In the genomic region with DNA sequence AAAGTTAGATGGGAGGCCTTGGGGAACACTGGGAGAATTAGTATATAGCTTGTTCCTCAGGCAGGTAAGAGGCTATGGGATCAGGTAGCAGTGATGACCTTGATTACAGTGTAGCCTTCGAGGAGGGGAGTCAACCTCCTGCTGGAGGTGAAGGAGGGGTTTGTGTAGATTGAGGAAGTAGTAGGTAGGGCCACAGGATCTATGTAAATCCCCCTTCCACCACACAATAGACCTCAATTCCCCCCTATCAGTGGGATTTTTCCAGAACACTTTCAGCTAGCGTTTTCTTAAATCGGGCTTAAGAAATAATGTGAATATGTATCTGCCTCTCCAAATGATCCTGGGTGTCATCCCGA, we compare ENCODE assay signal across 8 mouse cellular contexts. TPM values are rescaled to one million over a fixed set of nuclear protein-coding genes. Genes with fewer than 3 reads are reported as not detected.
DNase-seq lines count a peak whose midpoint lies in the region; ATAC-seq and TF ChIP-seq lines count a peak whose summit lies in the region.

No protein-coding gene starts in this region.

- H3K36me3 ChIP-seq in heart, embryonic 12.5 days = peaks cover 27% of the 10 kb centered on the region
- H3K36me3 ChIP-seq in E14TG2a.4 (ENCODE audit: insufficient read depth, low read length) = peaks cover 24% of the 10 kb centered on the region
- H3K36me3 ChIP-seq in forebrain, embryonic 14.5 days (ENCODE audit: control insufficient read depth, insufficient read depth, low read length) = peaks cover 17% of the 10 kb centered on the region
- H3K36me3 ChIP-seq in liver, embryonic 14.5 days (replicated peaks; ENCODE audit: control insufficient read depth, insufficient read depth, low read depth) = peaks cover 14% of the 10 kb centered on the region

- peak overlapping the region; percentile 76 for H3K4me2 ChIP-seq in heart, embryonic 12.5 days
- peak overlapping the region; percentile 52 for H3K4me2 ChIP-seq in forebrain, embryonic 14.5 days (ENCODE audit: low read length)
- peak overlapping the region; percentile 96 for H3K4me2 ChIP-seq in liver, embryonic 14.5 days (ENCODE audit: low read depth)

- WGBS in heart, embryonic 12.5 days = 0% methylated on average over 4 of the region's 4 CpGs
- WGBS in forebrain, embryonic 14.5 days = 0% methylated on average over 4 of the region's 4 CpGs
- 0% methylated on average over 4 of the region's 4 CpGs for WGBS in liver, embryonic 14.5 days (ENCODE audit: insufficient replicate concordance)

- peak overlapping the region; percentile 94 for H3K4me3 ChIP-seq in heart, embryonic 12.5 days
- peak overlapping the region; percentile 78 for H3K4me3 ChIP-seq in E14TG2a.4 (replicated peaks; ENCODE audit: low read length)
- H3K4me3 ChIP-seq in forebrain, embryonic 14.5 days (ENCODE audit: low read depth, low read length) = peak overlapping the region; percentile 87
- H3K4me3 ChIP-seq in liver, embryonic 14.5 days (ENCODE audit: insufficient read depth in 1 of 2, low read depth in 2 of 2, low read length in 2 of 2) = peak overlapping the region; percentile 63 to 67

- H3K9ac ChIP-seq in heart, embryonic 12.5 days = peak overlapping the region; percentile 63
- peak overlapping the region; percentile 59 for H3K9ac ChIP-seq in forebrain, embryonic 14.5 days (ENCODE audit: low read length)
- peak overlapping the region; percentile 76 for H3K9ac ChIP-seq in liver, embryonic 14.5 days (replicated peaks)

- H3K27me3 ChIP-seq in heart, embryonic 12.5 days (replicated peaks) = no peaks in the 10 kb centered on the region
- H3K27me3 ChIP-seq in E14TG2a.4 (ENCODE audit: insufficient read depth, low read length) = no peaks in the 10 kb centered on the region
- H3K27me3 ChIP-seq in forebrain, embryonic 14.5 days (replicated peaks; ENCODE audit: control insufficient read depth, insufficient read depth, low read length) = no peaks in the 10 kb centered on the region
- H3K27me3 ChIP-seq in liver, embryonic 14.5 days (ENCODE audit: control insufficient read depth, insufficient read depth, low read length) = no peaks in the 10 kb centered on the region

- no peak for TF ChIP-seq EP300 in liver, embryonic 14.5 days (IDR thresholded peaks at IDR 0.05; ENCODE audit: low read depth)

- ATAC-seq in heart, embryonic 12.5 days (ENCODE audit: insufficient number of reproducible peaks, low FRiP score) = no peak
- peak; percentile 27 for ATAC-seq in forebrain, embryonic 14.5 days
- ATAC-seq in liver, embryonic 14.5 days (ENCODE audit: insufficient read depth) = no peak

- intact Hi-C loops in left cerebral cortex, postnatal 36 days (cut with DNase I) = loop anchor here (5.0 kb wide), 1 partner anchor 124 kb away; a partner anchor contains a TSS

- no peak for TF ChIP-seq CTCF in E14TG2a.4 (conservative IDR thresholded peaks at IDR 0.05; ENCODE audit: low read length)
- no peak for TF ChIP-seq CTCF in liver, embryonic 14.5 days (IDR thresholded peaks at IDR 0.05; ENCODE audit: low read depth)

- peaks cover 14% of the 10 kb centered on the region for H3K4me1 ChIP-seq in heart, embryonic 12.5 days (replicated peaks)
- peaks cover 55% of the 10 kb centered on the region for H3K4me1 ChIP-seq in E14TG2a.4 (replicated peaks; ENCODE audit: low read depth, low read length)
- peaks cover 7% of the 10 kb centered on the region for H3K4me1 ChIP-seq in forebrain, embryonic 14.5 days (ENCODE audit: control insufficient read depth, insufficient read depth, low read length)
- H3K4me1 ChIP-seq in liver, embryonic 14.5 days (replicated peaks; ENCODE audit: control insufficient read depth in 2 of 2, insufficient read depth in 2 of 2, low read length in 1 of 2) = peaks cover 29 to 33% of the 10 kb centered on the region in 2 experiments

- no peaks in the 10 kb centered on the region for H3K9me3 ChIP-seq in heart, embryonic 12.5 days (replicated peaks)
- no peaks in the 10 kb centered on the region for H3K9me3 ChIP-seq in E14TG2a.4 (ENCODE audit: low read length)
- H3K9me3 ChIP-seq in forebrain, embryonic 14.5 days (replicated peaks; ENCODE audit: control insufficient read depth, low read length) = no peaks in the 10 kb centered on the region
- no peaks in the 10 kb centered on the region for H3K9me3 ChIP-seq in liver, embryonic 14.5 days (ENCODE audit: control insufficient read depth, low read length)

- H3K27ac ChIP-seq in heart, embryonic 12.5 days (ENCODE audit: poor library complexity, severe bottlenecking) = peak overlapping the region; percentile 68
- H3K27ac ChIP-seq in forebrain, embryonic 14.5 days (ENCODE audit: low read depth, low read length) = peak overlapping the region; percentile 81
- H3K27ac ChIP-seq in liver, embryonic 14.5 days = peak overlapping the region; percentile 78

- no peak for DNase-seq in heart, postnatal 4 days
- no peak for DNase-seq in forebrain, embryonic 14.5 days (ENCODE audit: low spot score)
- DNase-seq in liver, embryonic 14.5 days (ENCODE audit: low read depth in 3 of 3, low spot score in 3 of 3) = no peak
- DNase-seq in layer of hippocampus, postnatal 25 days (ENCODE audit: extremely low spot score in 1 of 2, low spot score in 1 of 2) = no peak
- DNase-seq in embryo, embryonic 10.5 days (ENCODE audit: low spot score) = no peak
- no peak for DNase-seq in left cerebral cortex, postnatal 36 days (ENCODE audit: low spot score in 2 of 2)

RNA-seq across cellular contexts. Expression of a gene that starts 0.6 kb away (rescaled TPM):
- 25.6 and 26.8 TPM in 2 replicates for polyA plus RNA-seq in heart, embryonic 12.5 days (2016; fragmentation: Nextera tagmentation; extraction: Ambion mirVana)
- 10 to 100 TPM; 34.0 to 36.6 TPM for total RNA-seq in heart, postnatal 4 days (2021)
- 35.4 and 38.1 TPM in 2 replicates for polyA plus RNA-seq in forebrain, embryonic 14.5 days (2014; fragmentation: Nextera tagmentation; extraction: Ambion mirVana)
- polyA plus RNA-seq in liver, embryonic 14.5 days (2012; rRNA removed) = 30.5 and 34.7 TPM in 2 replicates
- 52.1 and 52.4 TPM in 2 replicates for polyA plus RNA-seq in liver, embryonic 14.5 days (2014; fragmentation: Nextera tagmentation; extraction: Ambion mirVana)
- total RNA-seq in layer of hippocampus, postnatal 25 days (2021) = 10 to 100 TPM; 55.4 to 57.7 TPM
- total RNA-seq in left cerebral cortex, postnatal 36 days (2021) = 10 to 100 TPM; 56.3 to 62.4 TPM

RNA-seq across cellular contexts. Expression of a gene that starts 20.2 kb away (rescaled TPM):
- polyA plus RNA-seq in heart, embryonic 12.5 days (2016; fragmentation: Nextera tagmentation; extraction: Ambion mirVana) = 5.7 and 5.9 TPM in 2 replicates
- total RNA-seq in heart, postnatal 4 days (2021) = 1 to 10 TPM in 1 of 2 experiments, under 1 TPM in 1; 0.92 to 1.2 TPM
- 6.5 and 8.0 TPM in 2 replicates for polyA plus RNA-seq in forebrain, embryonic 14.5 days (2014; fragmentation: Nextera tagmentation; extraction: Ambion mirVana)
- polyA plus RNA-seq in liver, embryonic 14.5 days (2012; rRNA removed) = 0.31 and 0.39 TPM in 2 replicates
- polyA plus RNA-seq in liver, embryonic 14.5 days (2014; fragmentation: Nextera tagmentation; extraction: Ambion mirVana) = 0.80 and 0.91 TPM in 2 replicates
- 1 to 10 TPM; 4.2 to 4.6 TPM for total RNA-seq in layer of hippocampus, postnatal 25 days (2021)
- 1 to 10 TPM; 4.3 to 4.9 TPM for total RNA-seq in left cerebral cortex, postnatal 36 days (2021)

RNA-seq across cellular contexts. Expression of a gene that starts 30.0 kb away (rescaled TPM):
- polyA plus RNA-seq in heart, embryonic 12.5 days (2016; fragmentation: Nextera tagmentation; extraction: Ambion mirVana) = not detected in 2 replicates
- total RNA-seq in heart, postnatal 4 days (2021) = not detected
- 0.28 TPM in 1 of 2 replicates, not detected in the other for polyA plus RNA-seq in forebrain, embryonic 14.5 days (2014; fragmentation: Nextera tagmentation; extraction: Ambion mirVana)
- polyA plus RNA-seq in liver, embryonic 14.5 days (2012; rRNA removed) = not detected in 2 replicates
- not detected in 2 replicates for polyA plus RNA-seq in liver, embryonic 14.5 days (2014; fragmentation: Nextera tagmentation; extraction: Ambion mirVana)
- total RNA-seq in layer of hippocampus, postnatal 25 days (2021) = not detected
- under 1 TPM; 0.42 to 0.52 TPM for total RNA-seq in left cerebral cortex, postnatal 36 days (2021)

RNA-seq across cellular contexts. Expression of a gene that starts 30.2 kb away (rescaled TPM):
- polyA plus RNA-seq in heart, embryonic 12.5 days (2016; fragmentation: Nextera tagmentation; extraction: Ambion mirVana) = 0.32 TPM in 1 of 2 replicates, not detected in the other
- not detected for total RNA-seq in heart, postnatal 4 days (2021)
- polyA plus RNA-seq in forebrain, embryonic 14.5 days (2014; fragmentation: Nextera tagmentation; extraction: Ambion mirVana) = not detected in 2 replicates
- polyA plus RNA-seq in liver, embryonic 14.5 days (2012; rRNA removed) = 0.40 and 0.54 TPM in 2 replicates
- polyA plus RNA-seq in liver, embryonic 14.5 days (2014; fragmentation: Nextera tagmentation; extraction: Ambion mirVana) = 0.37 and 0.44 TPM in 2 replicates
- total RNA-seq in layer of hippocampus, postnatal 25 days (2021) = not detected
- not detected for total RNA-seq in left cerebral cortex, postnatal 36 days (2021)

RNA-seq across cellular contexts. Expression of a gene that starts 52.6 kb away (rescaled TPM):
- 515 and 518 TPM in 2 replicates for polyA plus RNA-seq in heart, embryonic 12.5 days (2016; fragmentation: Nextera tagmentation; extraction: Ambion mirVana)
- total RNA-seq in heart, postnatal 4 days (2021) = 10 to 100 TPM; 96.6 to 97.7 TPM
- 1,632 and 1,731 TPM in 2 replicates for polyA plus RNA-seq in forebrain, embryonic 14.5 days (2014; fragmentation: Nextera tagmentation; extraction: Ambion mirVana)
- 30.6 and 34.8 TPM in 2 replicates for polyA plus RNA-seq in liver, embryonic 14.5 days (2012; rRNA removed)
- polyA plus RNA-seq in liver, embryonic 14.5 days (2014; fragmentation: Nextera tagmentation; extraction: Ambion mirVana) = 38.2 and 42.0 TPM in 2 replicates
- total RNA-seq in layer of hippocampus, postnatal 25 days (2021) = 100 to 1,000 TPM; 170 to 171 TPM
- total RNA-seq in left cerebral cortex, postnatal 36 days (2021) = 100 to 1,000 TPM; 150 to 174 TPM
